Mouse (Mus musculus): ENCODE results near the gene Polr2i. TPM values are rescaled to one million over a fixed set of nuclear protein-coding genes. Genes with fewer than 3 reads are reported as not detected.

Polr2i gene
- polyA plus RNA-seq, 1 experiment: 134 TPM

DNA sequence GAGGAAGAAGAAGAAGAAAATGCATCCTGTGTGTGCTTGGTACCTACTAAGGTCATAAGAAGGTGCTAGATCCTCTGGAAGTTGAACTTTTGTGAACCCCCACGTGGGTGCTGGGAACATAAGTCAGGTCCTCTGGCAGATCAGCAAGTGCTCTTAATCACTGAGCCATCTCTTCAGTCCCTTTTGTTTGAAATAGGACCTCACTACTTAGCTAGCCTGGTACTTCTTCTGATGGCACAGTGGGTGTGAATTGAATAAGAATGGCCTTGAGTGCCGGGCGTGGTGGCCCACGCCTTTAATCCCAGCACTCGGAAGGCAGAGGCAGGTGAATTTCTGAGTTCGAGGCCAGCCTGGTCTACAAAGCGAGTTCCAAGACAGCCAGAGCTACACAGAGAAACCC, 34.2 kb downstream of the Polr2i start:
- DNase-seq (ENCODE audit: low read depth): no peak

DNA sequence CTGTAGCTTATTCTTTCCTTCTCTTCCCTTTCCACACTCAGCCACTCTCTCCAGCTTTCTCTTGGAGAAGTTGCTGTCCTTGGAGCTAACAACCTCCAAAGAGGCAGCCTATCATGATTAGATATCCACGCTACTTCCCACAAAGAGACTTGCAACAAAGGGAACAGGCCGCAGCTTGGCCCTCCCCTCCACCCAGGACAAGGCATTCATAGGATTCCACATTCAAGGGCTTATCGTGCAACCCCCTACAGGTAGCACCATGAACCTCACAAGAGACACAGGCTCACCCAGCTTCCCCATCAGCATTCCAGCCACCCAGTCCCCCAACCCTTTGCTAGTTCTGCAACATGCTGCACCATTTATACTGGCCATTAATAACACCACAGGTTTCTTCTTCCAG, 35.0 kb downstream of the Polr2i start:
- DNase-seq (ENCODE audit: low read depth): no peak

DNA sequence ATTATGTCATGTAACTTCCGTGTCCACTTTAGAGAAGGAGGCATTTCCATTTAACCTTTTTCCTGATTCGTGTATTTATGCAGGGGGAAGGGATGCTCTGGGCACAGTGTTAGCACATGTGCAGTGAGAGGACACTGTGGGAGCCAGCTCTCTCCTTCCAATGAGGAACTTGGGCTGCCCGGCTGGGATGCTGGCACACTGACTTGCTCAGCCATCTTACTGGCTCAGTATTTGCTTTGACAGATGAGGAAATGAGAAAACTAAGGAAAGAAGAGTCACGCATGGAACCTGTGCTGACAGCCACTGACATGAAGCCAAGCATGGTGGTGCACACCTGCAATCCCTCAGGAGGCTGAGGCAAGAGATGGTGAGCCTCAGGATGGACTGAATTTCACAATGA, 37.9 kb downstream of the Polr2i start:
- no peak for DNase-seq (ENCODE audit: low read depth)

DNA sequence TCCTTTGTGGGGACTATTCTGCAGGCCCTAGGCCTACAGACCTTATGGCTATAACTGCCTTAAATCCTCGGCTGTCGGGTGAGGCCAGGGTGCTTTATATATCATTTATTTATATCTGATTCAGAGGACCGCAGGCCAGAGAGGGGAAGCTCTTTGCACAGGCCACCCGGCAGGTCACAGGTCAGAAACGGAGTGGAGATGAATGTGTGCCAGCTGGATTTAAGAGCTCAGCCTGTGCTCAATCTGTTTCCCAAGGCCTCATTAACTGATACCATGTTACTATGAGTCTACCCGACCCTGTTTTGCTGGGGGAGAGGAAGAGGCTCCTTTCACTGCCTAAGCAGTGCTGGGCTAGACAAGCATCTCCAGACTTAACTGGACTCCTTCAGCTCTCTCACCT, 42.6 kb downstream of the Polr2i start:
- no peak for DNase-seq (ENCODE audit: low read depth)

DNA sequence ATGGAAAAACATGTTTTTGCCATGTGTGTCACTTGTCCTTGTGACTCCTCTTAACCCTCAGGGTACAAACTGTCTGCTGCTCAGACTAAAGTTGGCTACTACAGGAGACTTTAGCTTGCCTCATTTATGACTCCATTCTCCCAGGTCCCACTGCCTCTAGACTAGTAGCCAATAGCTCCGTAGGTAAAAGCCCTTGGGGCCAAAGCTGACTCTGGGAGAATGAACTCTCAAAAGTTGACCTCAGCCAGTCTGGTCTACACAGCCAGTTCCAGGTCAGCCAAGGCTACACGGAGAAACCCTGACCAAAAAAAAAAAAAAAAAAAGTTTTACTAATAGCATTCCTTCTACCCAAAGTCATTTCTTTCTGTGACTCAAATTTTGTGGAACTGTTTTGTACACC, 47.2 kb downstream of the Polr2i start:
- no peak for DNase-seq (ENCODE audit: low read depth)

DNA sequence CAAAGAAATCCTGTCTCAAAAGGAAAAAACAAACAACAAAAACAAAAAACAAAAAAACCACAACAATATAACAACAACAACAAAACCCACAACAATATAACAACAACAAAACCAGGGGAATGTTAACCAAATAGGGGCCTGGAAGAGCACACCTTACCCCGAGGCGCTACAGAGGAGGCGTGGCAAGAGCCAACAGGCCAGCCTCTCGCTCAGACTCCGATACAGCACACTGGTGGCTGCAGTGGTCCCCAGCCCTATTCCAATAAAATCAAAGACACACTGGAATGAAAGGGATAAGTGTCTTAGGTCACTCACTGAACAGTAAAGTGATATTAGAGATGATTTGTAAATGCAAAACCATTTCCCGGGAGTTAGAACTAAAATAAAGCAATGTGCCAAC, 47.8 kb downstream of the Polr2i start:
- DNase-seq (ENCODE audit: low read depth): no peak

DNA sequence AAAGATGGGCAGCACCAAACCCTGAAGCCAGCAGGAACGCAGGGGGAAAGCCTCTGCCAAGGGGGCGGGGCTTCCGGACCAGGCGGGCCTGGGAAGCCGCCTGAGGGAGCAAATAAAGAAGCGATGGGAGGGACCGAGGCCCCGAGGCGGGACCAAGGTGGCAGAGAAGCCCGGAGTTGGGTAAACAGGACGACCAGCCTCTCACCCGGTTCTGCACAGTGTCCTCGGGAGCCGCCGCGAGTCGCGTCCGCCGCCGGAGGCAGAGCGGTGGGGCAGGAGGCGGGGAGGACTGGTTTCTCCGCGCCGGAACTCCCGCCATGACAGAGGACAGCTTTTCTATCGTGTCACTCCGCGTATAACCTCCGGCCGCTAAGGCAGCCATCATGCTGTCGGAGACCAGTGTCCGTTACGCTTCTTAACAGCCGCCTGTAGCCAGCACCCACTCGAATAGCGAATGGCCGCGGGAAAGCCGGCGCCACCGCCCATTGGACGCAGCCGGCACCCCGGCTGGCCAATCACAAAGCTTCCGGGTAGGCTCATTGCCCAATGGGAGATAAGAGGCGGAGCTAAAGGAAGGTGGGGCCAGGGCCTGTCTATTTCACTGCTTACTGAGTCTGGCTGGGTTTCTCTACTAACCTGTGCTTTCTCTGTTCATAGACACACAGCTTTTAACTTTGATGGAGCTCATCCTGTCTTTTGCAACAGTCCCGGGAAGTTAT, 48.4 kb downstream of the Polr2i start, which contains the start of the genes Thap8 and Wdr62:
Gene Thap8, plus strand, starts transcription at position 144 of the 719 bp plus-strand sequence.
Gene Wdr62, minus strand, starts transcription at position 469 of the 719 bp plus-strand sequence.
- peak; percentile 45 for DNase-seq (ENCODE audit: low read depth)

DNA sequence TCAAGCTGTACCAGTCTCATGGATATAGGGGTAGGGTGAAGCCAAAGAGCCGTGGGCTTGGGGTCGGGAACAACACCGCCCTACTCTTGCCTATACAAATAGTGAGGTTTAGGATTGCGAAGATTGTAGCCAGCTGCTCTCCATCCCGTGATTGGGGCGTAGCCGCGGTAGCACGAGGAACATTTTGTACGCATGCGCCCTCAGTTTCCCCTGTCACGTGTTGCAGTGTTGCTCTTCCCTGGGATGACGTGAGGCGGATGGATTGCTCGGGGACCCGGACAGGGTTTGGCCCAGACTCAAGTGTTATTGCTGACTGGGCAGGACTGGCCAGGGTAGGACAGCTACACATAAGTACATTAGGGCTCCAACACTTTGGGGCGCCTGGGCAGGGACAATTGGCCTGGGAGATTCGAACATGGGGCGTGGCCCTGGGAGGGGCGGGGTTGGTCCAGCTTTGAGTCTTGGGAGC, 49.0 kb downstream of the Polr2i start:
- DNase-seq (ENCODE audit: low read depth): peak; percentile 20

DNA sequence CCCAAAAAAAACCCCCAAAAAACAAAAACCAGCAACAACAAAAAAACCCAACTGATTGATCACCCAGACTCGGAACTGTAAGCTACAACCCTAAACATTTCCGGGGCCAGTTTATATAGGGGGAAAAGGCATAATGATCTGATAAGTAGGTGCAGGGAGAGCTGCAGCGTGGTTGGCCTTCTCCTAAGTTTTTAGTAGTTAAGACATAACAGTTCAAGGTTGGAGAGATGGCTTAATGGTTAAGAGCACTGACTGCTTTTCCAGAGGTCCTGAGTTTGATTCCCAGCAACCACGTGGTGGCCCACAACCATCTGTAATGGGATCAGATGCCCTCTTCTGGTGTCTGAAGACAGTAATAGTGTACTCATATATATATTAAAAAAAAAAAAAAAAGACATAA, 49.8 kb downstream of the Polr2i start:
- DNase-seq (ENCODE audit: low read depth): no peak

DNA sequence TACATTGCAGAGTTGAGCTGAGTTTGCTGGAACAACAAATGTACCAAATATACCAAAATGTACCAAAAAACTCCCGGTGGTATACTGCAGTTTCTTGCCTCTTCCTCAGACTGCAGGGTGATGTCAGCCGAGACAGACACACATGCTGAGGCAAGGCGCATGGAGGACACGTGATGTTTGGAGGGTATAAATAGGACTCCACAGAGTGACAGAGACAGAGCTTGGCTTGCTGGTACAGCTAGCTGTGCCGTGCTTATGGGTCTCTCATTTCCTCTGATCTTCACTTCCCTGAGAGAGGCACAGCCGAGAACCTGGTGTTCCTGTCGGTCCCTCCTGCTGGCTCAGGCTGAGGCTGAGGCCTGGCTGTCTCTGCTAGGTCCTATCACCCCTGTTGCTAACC, 51.0 kb downstream of the Polr2i start:
- DNase-seq (ENCODE audit: low read depth): no peak

Other genes starting within 250 kb of the Polr2i start
- 4.4 and 5.2 TPM in 2 replicates for gene Zfp568, start 248.0 kb upstream of the Polr2i start, polyA plus RNA-seq (2012; rRNA removed)
- gene Zfp14, start 180.6 kb upstream of the Polr2i start, polyA plus RNA-seq (2012; rRNA removed): 5.3 and 6.1 TPM in 2 replicates
- 0.11 and 0.27 TPM in 2 replicates for gene Zfp82, start 159.0 kb upstream of the Polr2i start, polyA plus RNA-seq (2012; rRNA removed)
- 0.15 and 0.46 TPM in 2 replicates for gene Gm26920, start 141.5 kb upstream of the Polr2i start, polyA plus RNA-seq (2012; rRNA removed)
- gene Zfp566, start 141.4 kb upstream of the Polr2i start, polyA plus RNA-seq (2012; rRNA removed): 2.9 and 3.0 TPM in 2 replicates
- gene Zfp260, start 137.2 kb upstream of the Polr2i start, polyA plus RNA-seq (2012; rRNA removed): 16.3 and 16.5 TPM in 2 replicates
- 0.82 and 2.0 TPM in 2 replicates for gene Zfp382, start 110.0 kb upstream of the Polr2i start, polyA plus RNA-seq (2012; rRNA removed)
- 16.4 and 18.3 TPM in 2 replicates for gene Zfp146, start 62.2 kb upstream of the Polr2i start, polyA plus RNA-seq (2012; rRNA removed)
- gene Cox7a1, start 47.8 kb upstream of the Polr2i start, polyA plus RNA-seq (2012; rRNA removed): 7.4 and 16.8 TPM in 2 replicates
- 854 and 1,031 TPM in 2 replicates for gene Capns1, start 33.1 kb upstream of the Polr2i start, polyA plus RNA-seq (2012; rRNA removed)
- gene Tbcb, start 324 bp downstream of the Polr2i start, polyA plus RNA-seq (2012; rRNA removed): 63.0 and 64.8 TPM in 2 replicates
- not detected in 2 replicates for gene Ovol3, start 3.8 kb downstream of the Polr2i start, polyA plus RNA-seq (2012; rRNA removed)
- 0.96 and 1.3 TPM in 2 replicates for gene Thap8, start 48.1 kb downstream of the Polr2i start, polyA plus RNA-seq (2012; rRNA removed)
- 28.2 and 30.8 TPM in 2 replicates for gene Wdr62, start 48.5 kb downstream of the Polr2i start, polyA plus RNA-seq (2012; rRNA removed)
- 6.3 and 12.5 TPM in 2 replicates for gene Clip3, start 59.8 kb downstream of the Polr2i start, polyA plus RNA-seq (2012; rRNA removed)
- gene Alkbh6, start 76.8 kb downstream of the Polr2i start, polyA plus RNA-seq (2012; rRNA removed): 102 and 105 TPM in 2 replicates
- 5.4 and 7.2 TPM in 2 replicates for gene Syne4, start 82.9 kb downstream of the Polr2i start, polyA plus RNA-seq (2012; rRNA removed)
- gene E130208F15Rik, start 89.8 kb downstream of the Polr2i start, polyA plus RNA-seq (2012; rRNA removed): 1.1 and 1.7 TPM in 2 replicates
- gene Sdhaf1, start 91.9 kb downstream of the Polr2i start, polyA plus RNA-seq (2012; rRNA removed): 16.8 and 17.2 TPM in 2 replicates
- 2.6 and 3.8 TPM in 2 replicates for gene Lrfn3, start 130.8 kb downstream of the Polr2i start, polyA plus RNA-seq (2012; rRNA removed)
- gene Tyrobp, start 181.8 kb downstream of the Polr2i start, polyA plus RNA-seq (2012; rRNA removed): 156 and 182 TPM in 2 replicates
- gene Hcst, start 187.9 kb downstream of the Polr2i start, polyA plus RNA-seq (2012; rRNA removed): 6.8 and 10.8 TPM in 2 replicates
- 1.8 and 2.6 TPM in 2 replicates for gene Nfkbid, start 189.8 kb downstream of the Polr2i start, polyA plus RNA-seq (2012; rRNA removed)
- gene Aplp1, start 213.6 kb downstream of the Polr2i start, polyA plus RNA-seq (2012; rRNA removed): 2.5 and 5.4 TPM in 2 replicates
- not detected in 2 replicates for gene Kirrel2, start 225.7 kb downstream of the Polr2i start, polyA plus RNA-seq (2012; rRNA removed)
- gene Nphs1, start 226.4 kb downstream of the Polr2i start, polyA plus RNA-seq (2012; rRNA removed): not detected in 2 replicates